ENCODE assay signal across 8 mouse cellular contexts in genomic region chr15:100871107-100872011, GRCm38 (mm10). TPM values are rescaled to one million over a fixed set of nuclear protein-coding genes. Genes with fewer than 3 reads are reported as not detected.
DNase-seq lines count a peak whose midpoint lies in the region; ATAC-seq and TF ChIP-seq lines count a peak whose summit lies in the region.
"Had no signal": no experiment of that assay in that cellular context is flagged by ENCODE, and none has a peak within 500 bp of the region (broad histone marks: within the 10 kb centered on the region; RNA-seq: fewer than 3 reads in every experiment).

No protein-coding gene starts in this region.

- no peak for TF ChIP-seq POLR2A in liver, adult 2 months (IDR thresholded peaks at IDR 0.05; ENCODE audit: extremely low read depth, insufficient read depth, low read length)

- H3K4me2 ChIP-seq in forebrain, embryonic 14.5 days (ENCODE audit: low read length): peak overlapping the region; percentile 83
- H3K4me2 ChIP-seq in liver, embryonic 15.5 days: peak overlapping the region; percentile 63
- peak overlapping the region; percentile 92 for H3K4me2 ChIP-seq in stomach, embryonic 16.5 days (ENCODE audit: low read depth, low read length)

- H3K4me3 ChIP-seq in liver, adult 2 months (ENCODE audit: insufficient read depth, low read depth, low read length): peak overlapping the region; percentile 22; the same call in 1 of the 2 replicates
- H3K4me3 ChIP-seq in forebrain, embryonic 14.5 days (ENCODE audit: low read depth, low read length): peak overlapping the region; percentile 84
- peak overlapping the region; percentile 50 for H3K4me3 ChIP-seq in liver, embryonic 15.5 days (replicated peaks)
- peak overlapping the region; percentile 64 for H3K4me3 ChIP-seq in stomach, embryonic 16.5 days (replicated peaks; ENCODE audit: low read length)
- H3K4me3 ChIP-seq: myocyte had no signal

- no peak overlapping the region for H3K9ac ChIP-seq in liver, adult 2 months (ENCODE audit: low read depth, low read length)
- peak overlapping the region; percentile 92 for H3K9ac ChIP-seq in forebrain, embryonic 14.5 days (ENCODE audit: low read length)
- no peak overlapping the region for H3K9ac ChIP-seq in liver, embryonic 15.5 days
- peak overlapping the region; percentile 72 for H3K9ac ChIP-seq in stomach, embryonic 16.5 days (ENCODE audit: low read length)

- no peaks in the 10 kb centered on the region for H3K36me3 ChIP-seq in liver, adult 2 months (ENCODE audit: control insufficient read depth, insufficient read depth, low read length)
- H3K36me3 ChIP-seq in forebrain, embryonic 14.5 days (ENCODE audit: control insufficient read depth, insufficient read depth, low read length): no peaks in the 10 kb centered on the region
- H3K36me3 ChIP-seq in liver, embryonic 15.5 days (replicated peaks): no peaks in the 10 kb centered on the region
- no peaks in the 10 kb centered on the region for H3K36me3 ChIP-seq in stomach, embryonic 16.5 days (ENCODE audit: control insufficient read depth, insufficient read depth, low read length)

- H3K79me2 ChIP-seq in liver, adult 2 months (ENCODE audit: control insufficient read depth, insufficient read depth, low read length): no peaks in the 10 kb centered on the region

- H3K27me3 ChIP-seq in liver, adult 2 months (ENCODE audit: control insufficient read depth, insufficient read depth, low read length): peaks cover 16% of the 10 kb centered on the region
- peaks cover 8% of the 10 kb centered on the region; the same call in 1 of the 2 replicates for H3K27me3 ChIP-seq in forebrain, embryonic 14.5 days (replicated peaks; ENCODE audit: control insufficient read depth, insufficient read depth, low read length)
- H3K27me3 ChIP-seq in liver, embryonic 15.5 days: peaks cover 83% of the 10 kb centered on the region
- peaks cover 34% of the 10 kb centered on the region for H3K27me3 ChIP-seq in stomach, embryonic 16.5 days (ENCODE audit: control insufficient read depth, insufficient read depth, low read length)

- H3K27ac ChIP-seq in liver, adult 2 months (replicated peaks; ENCODE audit: insufficient read depth, low read depth, low read length): no peak overlapping the region
- peak overlapping the region; percentile 85 for H3K27ac ChIP-seq in forebrain, embryonic 14.5 days (ENCODE audit: low read depth, low read length)
- H3K27ac ChIP-seq in liver, embryonic 15.5 days (replicated peaks): no peak overlapping the region
- H3K27ac ChIP-seq in stomach, embryonic 16.5 days (ENCODE audit: low read length): no peak overlapping the region

- TF ChIP-seq CTCF in liver, adult 2 months (IDR thresholded peaks at IDR 0.05; ENCODE audit: low read depth, low read length): no peak

- WGBS in liver, adult 2 months: 2% methylated on average over 52 of the region's 53 CpGs
- WGBS in forebrain, embryonic 14.5 days: under 1% methylated on average over 53 of the region's 53 CpGs
- WGBS in liver, embryonic 15.5 days (ENCODE audit: insufficient replicate concordance): 3% methylated on average over 52 of the region's 53 CpGs
- WGBS in stomach, embryonic 16.5 days: under 1% methylated on average over 53 of the region's 53 CpGs

- H3K9me3 ChIP-seq in forebrain, embryonic 14.5 days (replicated peaks; ENCODE audit: control insufficient read depth, low read length): no peaks in the 10 kb centered on the region
- H3K9me3 ChIP-seq in liver, embryonic 15.5 days (replicated peaks): no peaks in the 10 kb centered on the region
- H3K9me3 ChIP-seq in stomach, embryonic 16.5 days (replicated peaks; ENCODE audit: control insufficient read depth, low read length): no peaks in the 10 kb centered on the region

- peak; percentile 64 for ATAC-seq in forebrain, embryonic 14.5 days
- ATAC-seq in liver, embryonic 15.5 days (ENCODE audit: insufficient read depth): no peak
- ATAC-seq in stomach, embryonic 16.5 days (ENCODE audit: insufficient read depth, low FRiP score): 0 out of 2 replicates have a peak, but pooled peaks have one; percentile 40

- DNase-seq in liver, adult 2 months (ENCODE audit: extremely low read depth, low read depth, low spot score): no peak
- no peak for DNase-seq in liver
- DNase-seq in cerebellum, postnatal 10 days: peak; percentile 68
- peak; percentile 33 for DNase-seq in forebrain, embryonic 14.5 days (ENCODE audit: low spot score)
- no peak for DNase-seq in gastrocnemius, adult 8-10 months (ENCODE audit: low spot score in 2 of 2)

- no peaks in the 10 kb centered on the region for H3K4me1 ChIP-seq in liver, adult 2 months (ENCODE audit: control insufficient read depth, insufficient read depth, low read length)
- peaks cover 10% of the 10 kb centered on the region for H3K4me1 ChIP-seq in forebrain, embryonic 14.5 days (ENCODE audit: control insufficient read depth, insufficient read depth, low read length)
- H3K4me1 ChIP-seq in liver, embryonic 15.5 days (replicated peaks): peaks cover 10% of the 10 kb centered on the region; the same call in 1 of the 2 replicates
- H3K4me1 ChIP-seq in stomach, embryonic 16.5 days (ENCODE audit: control insufficient read depth, insufficient read depth, low read length): peaks cover 11% of the 10 kb centered on the region

RNA-seq across cellular contexts. Expression of gene Scn8a, which starts 1.7 kb away (rescaled TPM):
- 1.4 and 3.0 TPM in 2 replicates for total RNA-seq in liver, adult 2 months (2014; rRNA removed)
- 0.07 and 0.15 TPM in 2 replicates for polyA plus RNA-seq in liver, adult 2 months (2012; rRNA removed)
- polyA plus RNA-seq in forebrain, embryonic 14.5 days (2014; fragmentation: Nextera tagmentation; extraction: Ambion mirVana): 6.8 and 12.5 TPM in 2 replicates
- polyA plus RNA-seq in liver, embryonic 15.5 days (2015; fragmentation: Nextera tagmentation; extraction: Ambion mirVana): 0.24 and 0.32 TPM in 2 replicates
- polyA plus RNA-seq in stomach, embryonic 16.5 days (2015; fragmentation: Nextera tagmentation; extraction: Ambion mirVana): 0.77 and 0.97 TPM in 2 replicates
- under 1 TPM in 3 of 4 experiments, not detected in 1; 0.12 to 0.22 (median 0.20) TPM for total RNA-seq in gastrocnemius, adult 8-10 months (2022)
- polyA plus RNA-seq: myocyte had no signal

Comparison
In these comparisons a context has a peak if more than half of its experiments do, and no peak if none do; other contexts are left out.
1. DNase-seq: peak in cerebellum, postnatal 10 days (2 of 2) and forebrain, embryonic 14.5 days (single experiment); none in liver, adult 2 months (single experiment), liver (single experiment) and gastrocnemius, adult 8-10 months (0 of 2).
2. H3K4me3 ChIP-seq: peak in every context shown above with its lines; median percentile 84 in forebrain, embryonic 14.5 days; 64 in stomach, embryonic 16.5 days; 50 in liver, embryonic 15.5 days; 22 in liver, adult 2 months.
3. H3K9ac ChIP-seq: peak in forebrain, embryonic 14.5 days (single experiment) and stomach, embryonic 16.5 days (single experiment); none in liver, adult 2 months (single experiment) and liver, embryonic 15.5 days (single experiment).
4. Peak in every context shown above with its lines, with median percentiles within 50 percentile points of each other: H3K4me2 ChIP-seq.